Mouse (Mus musculus): ENCODE measurements around the gene Hc.

DNA sequence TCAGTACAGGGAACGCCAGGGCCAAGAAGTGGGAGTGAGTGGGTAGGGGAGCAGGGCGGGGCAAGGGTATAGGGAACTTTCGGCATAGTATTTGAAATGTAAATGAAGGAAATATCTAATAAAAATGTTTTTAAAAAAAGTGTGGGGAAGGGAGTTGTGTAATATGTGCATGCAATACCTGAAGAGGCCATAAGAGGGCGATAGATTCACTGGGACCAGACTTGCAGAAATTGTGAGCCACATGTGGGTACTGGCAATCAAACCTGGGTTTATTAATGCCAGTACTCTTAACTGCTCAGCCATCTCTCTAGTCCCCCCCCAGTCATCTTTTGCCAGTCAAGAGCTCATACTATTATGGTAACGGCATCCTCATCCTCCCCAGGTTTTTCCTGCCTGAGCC lies 12.4 kb downstream of the Hc start:
- no peak for TF ChIP-seq POLR2A (IDR thresholded peaks at IDR 0.05; ENCODE audit: borderline replicate concordance, extremely low read depth, low read depth, low read length)
- TF ChIP-seq CTCF (IDR thresholded peaks at IDR 0.05; ENCODE audit: insufficient read depth, low read length), result peak; percentile 54
